Mouse (Mus musculus): ENCODE measurements at regions not wholly inside any gene's neighbourhood (a gene's known extent, or its start where the extent isn't known, plus 50 kb on each side); places are given as distances from the start of the nearest gene placed in this dataset.

- TF ChIP-seq POLR2A (IDR thresholded peaks at IDR 0.05; ENCODE audit: insufficient read depth, low read depth, low read length) (no peak), CTCF (IDR thresholded peaks at IDR 0.05; ENCODE audit: insufficient read depth, low read depth, low read length) (no peak)
Observed at GRCm38 (mm10) chrX:19164151-19164550, 317.0 kb downstream of the Tex13c3 start.

All from olfactory bulb, adult 2 months (tissue).